Mouse (Mus musculus): ENCODE measurements around the gene Rap1a.

Gene Rap1a

GRCm38 (mm10) chr3:105758098-105758497, 43.0 kb downstream of the Rap1a start:
- DNase-seq: no peak

- no peak for DNase-seq
These were observed 43.6 kb downstream of the Rap1a start for GRCm38 (mm10) chr3:105757323-105758083.

- no peak for DNase-seq
These were observed 44.6 kb downstream of the Rap1a start for GRCm38 (mm10) chr3:105756505-105756904.

- DNase-seq: no peak
These were observed 46.0 kb downstream of the Rap1a start for GRCm38 (mm10) chr3:105755123-105755522.

GRCm38 (mm10) chr3:105754184-105754583, 47.0 kb downstream of the Rap1a start:
- no peak for DNase-seq

GRCm38 (mm10) chr3:105750810-105751209, 50.3 kb downstream of the Rap1a start:
- no peak for DNase-seq

GRCm38 (mm10) chr3:105746542-105746941, 54.6 kb downstream of the Rap1a start:
- no peak for DNase-seq

GRCm38 (mm10) chr3:105737666-105738065, 63.5 kb downstream of the Rap1a start:
- DNase-seq: no peak

GRCm38 (mm10) chr3:105737070-105737469, 64.1 kb downstream of the Rap1a start:
- DNase-seq: no peak

- no peak for DNase-seq
These were observed 65.0 kb downstream of the Rap1a start for GRCm38 (mm10) chr3:105736148-105736547.

GRCm38 (mm10) chr3:105735285-105735684, 65.9 kb downstream of the Rap1a start:
- DNase-seq: no peak

GRCm38 (mm10) chr3:105733538-105733937, 67.6 kb downstream of the Rap1a start:
- DNase-seq: no peak

GRCm38 (mm10) chr3:105732360-105732759, 68.8 kb downstream of the Rap1a start:
- DNase-seq: no peak

GRCm38 (mm10) chr3:105726037-105726436, 75.1 kb downstream of the Rap1a start:
- DNase-seq: peak; percentile 86

GRCm38 (mm10) chr3:105722510-105722909, 78.6 kb downstream of the Rap1a start:
- DNase-seq: no peak

GRCm38 (mm10) chr3:105721681-105722201, 79.4 kb downstream of the Rap1a start:
- DNase-seq: no peak

GRCm38 (mm10) chr3:105720514-105720913, 80.6 kb downstream of the Rap1a start:
- peak; percentile 12 for DNase-seq

- peak; percentile 19 for DNase-seq
These were observed 81.2 kb downstream of the Rap1a start for GRCm38 (mm10) chr3:105719979-105720378.

GRCm38 (mm10) chr3:105718746-105719145, 82.4 kb downstream of the Rap1a start:
- DNase-seq: peak; percentile 43

GRCm38 (mm10) chr3:105717856-105718555, 83.1 kb downstream of the Rap1a start:
- peak; percentile 65 for DNase-seq

- peak; percentile 39 for DNase-seq
These were observed 84.7 kb downstream of the Rap1a start for GRCm38 (mm10) chr3:105716353-105717000.

GRCm38 (mm10) chr3:105714820-105715167, 86.3 kb downstream of the Rap1a start:
- DNase-seq: peak; percentile 15

GRCm38 (mm10) chr3:105714091-105714819, 86.9 kb downstream of the Rap1a start:
- DNase-seq: peak; percentile 50
